Mouse (Mus musculus) splenic B cell, adult 2 months (primary cell): Measurements from ENCODE around the gene Spi1.
A peak's percentile ranks its signal among the peaks of the same experiment; 100 is the strongest.
"Not testable (repeated sequence)": the region's sequence is repeated elsewhere in the genome, so short reads cannot be mapped to it uniquely, and the experiment has no call there.

Source experiments
- DNase-seq: peaks from one replicate; pipeline ENCODE4 v3.0.0-alpha.2; 2011; ENCODE audit warnings: low read depth, low spot score
- H3K27me3 ChIP-seq: 2 replicates; pipeline ENCODE4 v1.6.1; 2012; ENCODE audit warnings: mild to moderate bottlenecking, low read length, moderate library complexity, mixed read lengths; ENCODE audit not compliant: control insufficient read depth, poor library complexity, insufficient read depth, severe bottlenecking
- H3K36me3 ChIP-seq: 2 replicates; pipeline ENCODE4 v1.6.1; 2012; ENCODE audit warnings: mild to moderate bottlenecking, low read length, moderate library complexity, mixed read lengths; ENCODE audit not compliant: control insufficient read depth, poor library complexity, insufficient read depth, severe bottlenecking

The Spi1 gene

DNA sequence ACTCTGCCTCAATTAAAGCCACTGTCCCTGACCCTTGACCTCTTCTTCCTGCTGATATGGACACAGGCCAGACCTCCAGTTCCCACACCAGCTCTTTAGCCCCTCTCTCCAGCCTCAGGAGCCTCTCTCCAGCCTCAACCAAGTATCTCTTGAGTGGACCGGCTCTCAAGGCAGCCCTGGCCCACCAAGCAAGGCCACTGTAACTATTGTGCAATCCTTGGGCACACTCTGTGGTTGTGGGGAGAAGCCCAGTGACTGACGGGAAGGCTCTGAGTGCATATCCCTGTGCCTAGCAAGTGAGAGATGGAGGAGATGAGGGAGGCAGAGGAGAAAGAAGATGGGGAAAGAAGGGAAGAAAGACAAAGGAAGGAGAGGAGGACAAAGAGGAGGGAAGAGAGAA, 16.0 kb downstream of the Spi1 start:
- peaks cover 12% of the 10 kb centered on the region; the same call in 1 of the 2 replicates for H3K36me3 ChIP-seq
- H3K27me3 ChIP-seq, result no peaks in the 10 kb centered on the region
- no peak for DNase-seq

DNA sequence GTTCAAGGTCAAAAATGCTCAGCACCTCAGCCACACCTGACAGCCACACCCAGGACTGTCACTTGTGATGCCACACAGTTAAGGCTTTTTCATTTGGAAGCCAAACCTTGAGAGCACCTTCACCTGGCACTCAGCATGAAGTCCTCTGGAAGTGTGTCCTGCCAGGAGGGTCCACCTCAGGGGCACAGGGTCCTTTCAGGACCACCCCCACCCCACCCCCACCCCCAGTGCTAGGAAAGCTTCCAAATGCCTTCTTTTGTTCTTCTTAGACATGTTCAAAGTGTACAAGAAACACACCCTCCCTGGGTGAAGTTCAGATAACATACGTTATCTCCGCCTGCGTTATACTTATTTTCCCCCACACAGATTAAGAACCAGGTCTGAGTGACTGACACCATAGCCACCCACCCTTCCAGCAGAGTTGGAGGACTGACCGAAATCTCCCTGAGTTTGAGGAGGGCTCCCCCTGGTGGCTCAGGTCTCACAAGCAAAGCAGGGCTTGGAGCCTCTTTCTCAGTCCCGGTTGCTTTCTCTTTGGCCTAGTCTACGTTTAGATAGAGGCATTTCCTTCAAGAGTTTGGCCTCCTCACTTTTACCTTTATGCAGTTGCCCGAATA, 19.0 kb downstream of the Spi1 start:
- Histone ChIP-seq H3K27me3 (no peaks in the 10 kb centered on the region), H3K36me3 (peaks cover 23% of the 10 kb centered on the region)
- peak; percentile 94 for DNase-seq

DNA sequence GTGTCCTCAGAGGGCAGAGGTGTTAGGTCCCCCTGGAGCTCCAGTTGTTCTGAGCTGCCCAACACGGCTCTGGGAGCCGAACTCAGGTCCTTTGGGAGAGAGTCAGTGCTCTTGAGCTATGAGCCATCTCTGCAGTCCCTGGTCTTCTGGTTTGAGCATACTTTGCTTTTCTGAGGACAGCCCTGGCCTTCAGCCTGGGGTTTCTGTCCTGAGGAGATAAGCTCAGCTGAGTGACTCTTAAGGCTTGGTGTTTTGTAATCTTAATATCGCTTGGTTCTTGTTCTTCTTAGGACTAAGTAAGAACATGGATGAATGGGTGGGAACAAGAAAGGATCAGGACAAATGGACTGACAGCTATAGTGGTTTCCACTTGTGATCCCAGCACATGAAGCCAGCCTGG, 26.0 kb downstream of the Spi1 start:
- Histone ChIP-seq H3K36me3 (peaks cover 23% of the 10 kb centered on the region), H3K27me3 (no peaks in the 10 kb centered on the region)
- no peak for DNase-seq

DNA sequence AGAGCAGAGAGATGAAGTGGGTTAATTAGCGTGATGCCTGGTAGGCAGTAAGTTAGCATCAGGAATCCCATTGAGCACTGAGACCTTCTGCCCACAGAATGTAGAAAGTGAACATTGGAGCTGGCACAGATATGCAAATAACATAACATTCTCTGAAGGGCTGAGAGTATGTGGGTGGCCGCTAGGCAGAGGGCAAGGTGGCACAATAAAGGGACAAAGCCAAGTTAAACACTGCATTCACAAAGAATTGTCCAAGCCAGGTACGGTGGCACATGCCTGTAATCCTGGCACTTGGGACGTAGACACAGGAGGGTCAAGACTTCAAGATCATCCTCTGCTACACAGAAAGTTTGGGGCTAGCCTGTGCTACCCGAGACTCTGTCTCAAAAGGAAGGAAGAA, 27.1 kb downstream of the Spi1 start:
- no peak for DNase-seq
- Histone ChIP-seq H3K36me3 (peaks cover 24% of the 10 kb centered on the region), H3K27me3 (no peaks in the 10 kb centered on the region)

DNA sequence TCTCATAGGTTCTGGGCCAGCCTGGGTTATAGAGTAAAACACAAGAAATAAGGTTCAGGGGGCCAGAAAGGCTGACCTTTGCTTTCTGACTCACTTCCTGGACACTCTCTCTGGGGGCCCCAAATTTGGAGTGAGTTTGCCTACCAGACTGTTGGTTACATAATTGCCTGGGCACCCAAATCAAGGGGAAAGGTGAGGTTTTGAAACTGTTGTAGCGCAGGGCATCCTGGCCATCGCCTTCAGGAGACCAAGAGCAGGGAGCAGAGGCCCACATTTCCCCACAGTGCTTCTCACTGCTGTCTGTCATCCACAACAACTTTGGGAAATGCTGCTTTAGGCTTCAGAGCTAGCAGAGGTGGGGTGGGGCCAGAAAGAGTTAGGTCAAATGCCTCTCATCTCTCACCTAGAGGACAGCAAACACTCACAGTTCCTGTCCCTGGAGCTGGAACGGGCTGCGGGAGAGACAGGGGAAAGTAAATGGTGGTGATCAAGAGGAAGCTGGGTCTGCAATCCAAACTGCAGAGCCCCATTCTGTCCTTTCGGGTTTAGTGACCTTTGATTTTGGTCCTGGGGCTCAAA, 27.7 kb downstream of the Spi1 start:
- no peaks in the 10 kb centered on the region for H3K27me3 ChIP-seq
- peaks cover 22% of the 10 kb centered on the region for H3K36me3 ChIP-seq
- DNase-seq, result no peak

DNA sequence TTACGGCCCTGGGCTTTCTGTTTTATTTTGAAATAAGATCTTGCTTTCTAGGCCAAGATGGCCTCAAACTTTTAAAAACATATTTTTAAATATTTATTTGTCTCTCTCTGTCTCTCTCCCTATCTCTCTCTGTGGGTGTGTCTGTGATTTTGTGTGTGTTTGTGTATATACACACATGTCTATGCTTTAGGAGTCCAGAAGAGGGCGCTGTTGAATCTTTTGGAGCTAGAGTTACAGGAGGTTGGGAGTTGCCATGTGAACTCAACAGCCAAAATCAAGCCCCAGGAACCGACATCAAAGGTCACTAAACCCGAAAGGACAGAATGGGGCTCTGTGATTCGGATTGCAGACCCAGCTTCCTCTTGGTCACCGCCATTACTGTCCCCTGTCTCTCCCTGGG, 28.2 kb downstream of the Spi1 start:
- DNase-seq, result peak; percentile 21
- peaks cover 22% of the 10 kb centered on the region for H3K36me3 ChIP-seq

DNA sequence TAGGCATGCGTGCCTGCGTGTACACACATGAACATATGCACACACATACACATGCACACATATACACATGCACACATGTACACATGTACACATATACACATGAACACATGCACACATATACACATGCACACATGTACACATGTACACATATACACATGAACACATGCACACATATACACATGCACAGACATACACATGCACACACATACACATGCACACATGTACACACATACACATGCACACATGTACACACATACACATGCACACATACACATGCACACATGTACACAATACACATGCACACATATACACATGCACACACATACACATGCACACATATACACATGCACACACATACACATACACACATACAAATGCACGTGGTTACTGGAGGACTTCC, 29.6 kb downstream of the Spi1 start:
- DNase-seq, H3K27me3 ChIP-seq: not testable (repeated sequence)
- H3K36me3 ChIP-seq, result peaks cover 26% of the 10 kb centered on the region

More for the DNA sequence above, 28.2 kb downstream of the Spi1 start:
- H3K27me3 ChIP-seq, result no peaks in the 10 kb centered on the region

DNA sequence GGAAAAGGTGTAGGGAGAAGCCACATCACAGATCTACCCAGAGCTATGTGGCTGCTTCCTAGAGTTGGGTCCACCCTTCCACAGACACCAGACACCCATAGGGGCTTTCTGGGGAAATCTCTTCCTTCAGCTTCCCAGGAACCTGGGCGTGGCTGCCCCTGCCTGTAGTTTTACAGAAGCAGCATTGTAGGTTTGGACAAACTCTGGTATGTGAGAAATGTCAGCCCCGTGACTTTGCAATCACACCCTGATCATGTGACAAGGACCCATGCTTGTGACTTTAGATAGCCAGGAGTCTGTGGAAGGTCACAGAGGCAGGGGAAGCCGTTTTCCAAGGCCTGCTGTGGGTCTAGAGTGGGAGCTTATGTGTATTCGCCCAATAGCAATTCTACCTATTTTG, 30.3 kb downstream of the Spi1 start:
- DNase-seq, result no peak
- Histone ChIP-seq H3K27me3 (no peaks in the 10 kb centered on the region), H3K36me3 (peaks cover 26% of the 10 kb centered on the region)

DNA sequence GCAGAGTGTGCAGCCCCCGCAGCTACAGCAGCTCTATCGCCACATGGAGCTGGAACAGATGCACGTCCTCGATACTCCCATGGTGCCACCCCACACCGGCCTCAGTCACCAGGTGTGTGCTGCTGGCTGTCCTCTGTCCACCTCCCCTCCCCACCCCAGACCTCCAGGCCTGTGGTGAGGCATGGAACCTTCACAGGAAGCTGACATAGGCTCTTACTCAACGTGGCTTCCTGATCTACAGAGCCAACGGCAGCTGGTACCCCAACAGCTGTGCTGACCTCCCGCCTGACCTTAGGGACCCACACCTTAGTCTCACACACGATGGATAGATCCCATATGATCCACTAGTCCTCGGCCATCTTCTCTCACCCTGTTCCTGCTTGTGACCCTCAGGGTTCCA, 31.1 kb downstream of the Spi1 start:
- Histone ChIP-seq H3K27me3 (no peaks in the 10 kb centered on the region), H3K36me3 (peaks cover 21% of the 10 kb centered on the region)
- no peak for DNase-seq

DNA sequence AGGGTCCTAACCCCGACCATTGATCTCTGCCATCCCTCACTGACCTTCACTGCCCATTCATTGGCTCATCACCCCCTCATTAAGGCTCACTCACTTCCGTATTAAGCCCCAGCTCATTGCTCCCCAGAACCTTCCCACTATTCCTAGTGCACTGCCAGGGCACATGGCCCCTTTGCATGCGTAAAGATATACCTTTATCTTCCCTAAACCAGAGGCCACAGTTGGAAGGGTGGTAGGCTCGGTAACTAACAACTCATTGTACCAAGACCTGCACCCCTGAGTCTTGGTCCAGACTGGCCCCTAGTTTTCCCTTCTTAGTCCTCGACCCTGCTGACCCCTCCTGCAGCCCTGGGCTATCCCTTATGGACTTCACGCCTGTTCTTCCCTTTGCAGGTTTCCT, 31.7 kb downstream of the Spi1 start:
- DNase-seq, result no peak
- Histone ChIP-seq H3K27me3 (no peaks in the 10 kb centered on the region), H3K36me3 (peaks cover 20% of the 10 kb centered on the region)

DNA sequence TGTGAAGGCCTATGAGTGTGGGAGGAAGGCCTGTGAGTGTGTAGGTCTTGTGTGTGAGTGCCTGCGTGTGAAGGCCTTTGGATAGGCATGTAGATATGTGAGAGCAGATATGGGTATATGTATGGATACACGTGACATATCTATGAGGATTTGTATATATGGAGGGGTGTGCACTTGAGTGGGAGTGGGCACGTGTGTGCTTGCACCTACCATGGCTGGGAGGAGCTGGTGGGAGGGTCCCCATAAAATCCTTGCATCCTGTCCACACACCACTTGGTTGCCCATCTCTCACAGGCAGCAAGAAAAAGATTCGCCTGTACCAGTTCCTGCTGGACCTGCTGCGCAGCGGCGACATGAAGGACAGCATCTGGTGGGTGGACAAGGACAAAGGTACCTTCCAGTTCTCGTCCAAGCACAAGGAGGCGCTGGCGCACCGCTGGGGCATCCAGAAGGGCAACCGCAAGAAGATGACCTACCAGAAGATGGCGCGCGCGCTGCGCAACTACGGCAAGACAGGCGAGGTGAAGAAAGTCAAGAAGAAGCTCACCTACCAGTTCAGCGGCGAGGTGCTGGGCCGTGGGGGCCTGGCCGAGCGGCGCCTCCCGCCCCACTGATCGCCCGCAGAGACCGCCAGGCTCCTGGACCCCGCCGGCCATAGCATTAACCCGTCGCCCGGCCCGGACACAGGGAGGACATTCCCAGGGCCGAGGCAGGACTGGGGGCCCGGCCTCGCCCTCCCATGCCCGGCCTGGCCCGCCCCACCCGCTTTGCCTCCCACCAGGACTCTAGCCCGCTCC, 32.8 kb downstream of the Spi1 start:
- H3K27me3 ChIP-seq, result no peaks in the 10 kb centered on the region
- peak; percentile 57 for DNase-seq
- H3K36me3 ChIP-seq, result peaks cover 20% of the 10 kb centered on the region

DNA sequence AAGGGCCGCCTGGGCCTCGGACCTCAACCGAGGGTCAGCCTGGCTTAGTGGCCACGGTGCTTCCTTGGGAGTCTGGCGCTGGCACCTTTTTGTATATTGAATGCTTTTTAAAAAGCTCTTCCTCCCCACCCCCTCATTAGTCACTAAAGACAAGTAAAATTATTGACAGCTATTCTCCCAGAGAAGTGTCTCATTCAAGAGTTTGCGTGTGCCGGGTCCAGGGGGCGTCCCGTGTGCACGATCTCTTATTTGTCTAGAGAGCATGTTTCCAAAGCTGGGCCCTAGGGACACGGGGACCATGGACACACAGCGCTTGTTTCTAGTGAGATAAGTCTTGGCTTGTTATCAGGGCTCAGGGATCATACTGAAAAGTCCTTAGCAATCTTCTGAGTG, 33.4 kb downstream of the Spi1 start:
- no peaks in the 10 kb centered on the region for H3K27me3 ChIP-seq
- peaks cover 15% of the 10 kb centered on the region for H3K36me3 ChIP-seq
- no peak for DNase-seq

DNA sequence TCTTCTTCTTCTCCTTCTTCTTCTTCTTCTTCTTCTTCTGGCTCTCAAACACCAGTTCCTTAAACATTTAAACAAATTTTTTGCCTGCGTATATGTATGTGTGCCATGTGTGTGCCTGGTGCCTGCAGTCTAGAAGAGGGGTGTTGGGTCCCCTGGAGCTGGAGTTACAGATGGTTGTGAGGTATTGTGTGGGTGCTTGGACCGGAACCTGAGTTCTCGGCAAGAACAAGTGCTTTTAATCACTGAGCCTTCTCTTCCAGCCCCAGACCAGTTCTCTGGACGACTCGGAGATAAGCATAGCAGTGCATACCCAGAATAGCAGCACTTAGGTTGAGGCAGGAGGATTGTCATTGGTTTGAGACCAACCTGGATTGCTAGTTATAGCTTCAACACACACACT, 34.7 kb downstream of the Spi1 start:
- H3K27me3 ChIP-seq, result no peaks in the 10 kb centered on the region
- DNase-seq, result no peak
- H3K36me3 ChIP-seq, result peaks cover 14% of the 10 kb centered on the region

DNA sequence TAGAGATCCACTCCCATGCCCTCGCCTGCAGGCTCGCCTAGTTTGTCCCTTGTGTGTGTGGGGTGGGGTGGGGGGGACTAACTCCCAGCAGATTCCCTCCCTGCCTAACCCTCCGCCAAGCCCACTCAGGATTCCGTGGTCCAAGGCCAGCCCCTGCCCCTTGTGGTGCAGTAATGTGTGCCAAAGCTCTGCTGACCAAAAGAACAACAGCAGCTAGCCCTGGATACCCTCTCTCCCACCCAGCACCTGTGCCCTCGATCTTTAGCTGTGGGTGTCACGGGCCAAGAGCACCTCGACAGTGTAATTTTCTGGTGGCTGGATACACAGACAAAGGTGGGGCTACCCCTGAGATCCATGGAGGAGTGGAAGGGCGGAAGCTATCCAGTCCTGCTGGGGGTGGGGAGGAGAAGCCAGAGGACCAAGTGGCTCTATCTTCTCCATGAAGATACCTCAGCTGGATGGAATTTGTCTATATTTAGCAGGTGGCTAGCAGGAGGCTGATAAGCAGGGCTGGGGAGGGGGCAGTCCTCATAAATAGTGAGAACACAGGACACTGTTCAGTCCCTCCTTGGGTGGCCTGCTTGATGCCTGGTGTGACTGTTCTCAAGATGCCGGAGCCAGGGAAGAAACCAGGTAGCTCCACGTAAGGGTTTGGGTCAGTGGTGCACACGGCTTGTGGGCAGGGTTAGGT, 35.5 kb downstream of the Spi1 start, which contains the start of gene Mybpc3:
Gene Mybpc3 (plus strand): TSS at position 560 of the 691 bp plus-strand sequence.
- H3K27me3 ChIP-seq, result no peaks in the 10 kb centered on the region
- DNase-seq, result no peak

DNA sequence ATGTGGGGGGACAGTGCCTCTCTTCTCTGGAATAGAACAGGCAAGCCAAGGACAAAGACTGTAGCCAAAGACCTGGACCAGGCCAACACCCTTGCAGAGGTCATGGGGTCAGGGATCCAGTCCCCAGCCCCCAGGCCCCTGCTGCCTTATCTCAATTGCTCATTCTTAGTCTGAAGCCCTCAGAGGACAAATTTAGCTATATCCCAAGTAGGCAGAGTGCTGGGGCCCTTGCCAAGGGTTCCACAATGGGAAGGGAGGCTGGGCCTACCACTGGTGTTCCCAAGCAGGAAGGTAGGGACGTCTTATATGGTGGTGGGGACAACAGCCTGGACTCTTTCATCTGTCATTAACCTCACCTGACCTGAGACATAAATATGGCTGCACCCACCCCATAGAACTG, 36.5 kb downstream of the Spi1 start:
- no peak for DNase-seq
- H3K27me3 ChIP-seq, result no peaks in the 10 kb centered on the region

More for the DNA sequence above, 35.5 kb downstream of the Spi1 start, which contains the start of gene Mybpc3:
- peaks cover 14% of the 10 kb centered on the region for H3K36me3 ChIP-seq

More for the DNA sequence above, 36.5 kb downstream of the Spi1 start:
- peaks cover 12% of the 10 kb centered on the region for H3K36me3 ChIP-seq
